Mouse (Mus musculus): ENCODE measurements around the gene Podxl. TPM values are rescaled to one million over a fixed set of nuclear protein-coding genes. Genes with fewer than 3 reads are reported as not detected.
A peak's percentile ranks its signal among the peaks of the same experiment; 100 is the strongest.

Gene Podxl
- polyA plus RNA-seq, 1 experiment = not detected

DNA sequence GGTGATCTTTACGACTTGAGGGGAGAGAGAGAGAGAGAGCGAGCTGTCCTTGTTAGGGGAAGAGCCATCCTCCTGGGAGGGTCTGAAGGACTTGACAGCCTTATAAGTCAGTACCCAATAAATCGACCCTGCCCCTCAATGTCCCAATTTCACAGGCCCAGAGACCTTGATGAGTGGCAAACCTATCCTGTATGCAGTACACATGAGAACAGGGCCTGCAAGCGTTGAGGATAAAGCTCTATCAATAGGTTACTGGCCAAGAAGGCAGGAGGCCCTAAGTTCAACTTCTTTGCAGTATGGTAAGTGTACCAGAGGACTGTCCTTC lies 33.3 kb upstream of the Podxl start:
- Histone ChIP-seq H3K4me3 (ENCODE audit: insufficient read depth, low read depth, low read length) (no peak overlapping the region), H3K4me1 (ENCODE audit: control insufficient read depth, insufficient read depth, low read length) (peaks cover 10% of the 10 kb centered on the region), H3K27ac (ENCODE audit: insufficient read depth, low read depth, low read length) (peak overlapping the region; percentile 76)
- TF ChIP-seq CTCF (IDR thresholded peaks at IDR 0.05; ENCODE audit: insufficient read depth, low read depth, low read length) (no peak), POLR2A (IDR thresholded peaks at IDR 0.05; ENCODE audit: insufficient read depth, low read depth, low read length) (no peak)
- WGBS = 25% methylated on average over 4 of the region's 4 CpGs

DNA sequence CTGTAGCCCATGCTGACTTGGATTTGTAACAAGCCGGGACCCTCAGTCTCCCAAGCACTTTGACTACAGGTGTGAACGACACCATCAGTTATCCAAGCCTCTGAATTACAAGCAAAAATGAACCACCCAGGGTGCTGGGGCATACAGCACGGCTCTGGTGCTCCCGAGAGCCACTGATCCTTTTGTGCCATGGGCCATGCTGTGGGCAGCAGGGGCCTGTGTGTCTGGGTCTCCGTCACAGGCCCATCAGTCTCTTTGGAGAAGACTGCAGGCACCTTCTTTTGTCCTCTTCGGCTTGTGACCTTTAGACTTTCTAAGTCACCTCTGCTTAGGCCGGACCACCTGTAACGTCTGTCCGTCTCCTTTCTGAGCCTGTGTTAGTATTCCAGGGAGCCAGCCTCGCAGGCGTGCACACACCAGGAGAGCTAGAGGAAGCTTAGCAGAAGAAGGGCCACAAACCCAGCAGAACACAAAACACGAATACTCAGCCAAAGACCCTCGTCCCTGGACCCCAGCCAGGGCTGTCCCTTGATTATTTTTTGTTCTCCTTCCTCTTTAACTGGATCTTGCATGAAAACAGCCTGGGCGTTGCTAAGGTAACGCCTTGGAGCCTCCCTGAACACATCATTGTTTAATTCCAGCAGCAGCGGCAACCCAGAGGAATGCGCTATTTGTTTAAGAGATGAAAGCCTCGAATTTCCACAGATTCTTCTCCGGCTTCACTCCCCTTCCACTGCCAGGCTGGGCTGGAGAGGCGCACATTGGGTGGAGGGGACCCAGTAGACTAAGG lies 32.8 kb upstream of the Podxl start:
- H3K27ac ChIP-seq (ENCODE audit: insufficient read depth, low read depth, low read length) = peak overlapping the region; percentile 76
- 26% methylated on average over 20 of the region's 20 CpGs for WGBS
- no peak for TF ChIP-seq CTCF (IDR thresholded peaks at IDR 0.05; ENCODE audit: insufficient read depth, low read depth, low read length)
- no peak for TF ChIP-seq POLR2A (IDR thresholded peaks at IDR 0.05; ENCODE audit: insufficient read depth, low read depth, low read length)
- peaks cover 10% of the 10 kb centered on the region for H3K4me1 ChIP-seq (ENCODE audit: control insufficient read depth, insufficient read depth, low read length)
- no peak overlapping the region for H3K4me3 ChIP-seq (ENCODE audit: insufficient read depth, low read depth, low read length)

DNA sequence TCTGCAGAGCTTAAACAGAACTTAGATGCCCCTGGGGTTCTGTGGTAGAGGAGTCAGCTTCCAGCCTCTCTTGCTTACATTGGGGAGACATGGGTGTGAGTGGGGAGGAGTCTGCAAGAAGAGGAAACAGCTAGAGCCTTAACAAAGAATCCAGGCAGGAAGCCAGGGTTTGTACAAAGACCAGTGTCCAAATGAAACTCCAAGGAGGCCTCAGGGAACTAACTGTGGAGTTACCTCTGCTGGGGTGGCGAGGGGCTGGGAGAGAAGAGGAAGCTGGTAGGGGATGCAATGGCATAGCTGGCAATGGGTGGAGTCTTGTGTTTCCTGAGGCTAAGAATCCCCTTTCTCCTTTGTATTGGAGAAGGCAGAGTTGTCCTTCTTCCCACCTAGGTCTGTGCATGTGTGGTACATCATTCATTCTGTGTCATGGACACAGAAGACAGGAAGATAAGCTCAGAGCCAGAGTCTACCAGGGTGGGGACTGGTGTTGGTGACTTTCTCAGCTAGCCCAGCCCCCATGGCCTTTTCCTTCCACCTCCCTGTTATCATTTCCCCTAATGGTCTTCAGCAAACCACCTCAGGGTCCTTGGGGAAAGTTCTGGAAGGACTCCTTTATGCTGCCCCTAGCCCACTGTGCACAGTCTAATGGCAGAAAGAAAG lies 28.9 kb upstream of the Podxl start:
- Histone ChIP-seq H3K27ac (ENCODE audit: insufficient read depth, low read depth, low read length) (no peak overlapping the region), H3K4me1 (ENCODE audit: control insufficient read depth, insufficient read depth, low read length) (peaks cover 10% of the 10 kb centered on the region), H3K4me3 (ENCODE audit: insufficient read depth, low read depth, low read length) (no peak overlapping the region)
- TF ChIP-seq POLR2A (IDR thresholded peaks at IDR 0.05; ENCODE audit: insufficient read depth, low read depth, low read length) = no peak
- TF ChIP-seq CTCF (IDR thresholded peaks at IDR 0.05; ENCODE audit: insufficient read depth, low read depth, low read length) = no peak
- 78% methylated on average over 1 of the region's 1 CpGs for WGBS

DNA sequence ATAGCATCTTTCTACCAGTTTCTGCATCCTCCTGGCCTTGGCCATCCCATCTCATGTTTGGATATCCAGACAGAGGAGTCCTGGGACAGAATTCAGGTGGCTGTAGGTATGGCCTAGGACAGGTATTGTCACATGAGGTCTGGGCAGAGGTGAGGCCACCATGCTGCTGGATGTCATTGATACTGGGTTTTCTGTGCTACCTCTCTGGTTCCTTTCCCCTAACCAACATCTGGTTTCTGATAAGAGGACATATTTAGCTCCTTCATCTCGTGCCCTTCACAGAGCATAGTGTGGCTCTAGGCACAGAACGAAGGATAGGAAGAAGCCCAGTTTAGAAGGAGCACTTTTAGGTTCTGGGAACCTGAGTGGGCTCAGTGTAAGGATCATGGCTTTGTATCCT lies 28.3 kb upstream of the Podxl start:
- no peak overlapping the region for H3K27ac ChIP-seq (ENCODE audit: insufficient read depth, low read depth, low read length)
- whole genome bisulfite sequencing = 87% methylated on average over 2 of the region's 2 CpGs

DNA sequence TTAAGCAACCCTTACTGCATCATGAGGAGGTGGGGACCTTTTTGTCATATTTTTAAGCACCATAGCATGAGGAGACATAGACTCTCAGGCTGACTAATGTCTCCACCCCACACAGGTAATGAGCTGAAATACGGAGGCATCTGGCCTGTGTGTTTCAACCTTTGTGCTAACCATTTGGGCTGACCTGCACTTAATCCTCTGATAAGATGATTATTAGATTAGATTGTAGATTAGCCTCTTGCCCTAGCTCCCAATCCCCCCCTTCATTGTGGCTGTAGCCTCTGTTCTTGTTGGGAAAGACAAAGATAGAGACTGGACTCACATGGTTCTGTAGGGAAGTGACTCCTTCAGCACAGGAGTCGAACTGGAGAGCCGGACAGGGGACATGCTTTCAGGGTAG lies 27.9 kb upstream of the Podxl start:
- Histone ChIP-seq H3K4me1 (ENCODE audit: control insufficient read depth, insufficient read depth, low read length) (peaks cover 5% of the 10 kb centered on the region), H3K4me3 (ENCODE audit: insufficient read depth, low read depth, low read length) (no peak overlapping the region), H3K27ac (ENCODE audit: insufficient read depth, low read depth, low read length) (no peak overlapping the region)
- no peak for TF ChIP-seq CTCF (IDR thresholded peaks at IDR 0.05; ENCODE audit: insufficient read depth, low read depth, low read length)
- no peak for TF ChIP-seq POLR2A (IDR thresholded peaks at IDR 0.05; ENCODE audit: insufficient read depth, low read depth, low read length)
- 89% methylated on average over 3 of the region's 3 CpGs for WGBS

More for the DNA sequence above, 28.3 kb upstream of the Podxl start:
- H3K4me3 ChIP-seq (ENCODE audit: insufficient read depth, low read depth, low read length) = no peak overlapping the region
- H3K4me1 ChIP-seq (ENCODE audit: control insufficient read depth, insufficient read depth, low read length) = peaks cover 10% of the 10 kb centered on the region
- TF ChIP-seq CTCF (IDR thresholded peaks at IDR 0.05; ENCODE audit: insufficient read depth, low read depth, low read length) (no peak), POLR2A (IDR thresholded peaks at IDR 0.05; ENCODE audit: insufficient read depth, low read depth, low read length) (no peak)

DNA sequence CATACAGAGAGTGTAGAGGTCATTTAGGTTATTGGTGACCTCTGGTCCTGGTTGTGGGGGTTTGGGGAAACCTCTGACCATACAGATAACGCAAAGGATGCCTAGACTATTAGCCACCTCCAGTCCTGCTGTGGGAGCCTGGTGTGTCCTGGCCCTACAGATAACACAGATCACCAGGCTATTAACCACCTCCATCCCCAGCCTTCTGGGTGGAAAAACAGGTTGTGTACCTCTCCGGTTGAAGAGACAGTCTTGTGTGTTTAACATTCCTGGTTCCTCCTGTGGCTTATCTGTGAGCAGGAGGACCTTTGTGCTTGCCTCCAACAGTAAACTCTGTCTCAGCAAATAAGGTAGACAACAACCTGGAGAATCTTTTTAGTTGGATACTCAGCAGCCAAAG lies 27.0 kb upstream of the Podxl start:
- WGBS = 98% methylated on average over 2 of the region's 2 CpGs
- TF ChIP-seq POLR2A (IDR thresholded peaks at IDR 0.05; ENCODE audit: insufficient read depth, low read depth, low read length) (no peak), CTCF (IDR thresholded peaks at IDR 0.05; ENCODE audit: insufficient read depth, low read depth, low read length) (no peak)
- no peaks in the 10 kb centered on the region for H3K4me1 ChIP-seq (ENCODE audit: control insufficient read depth, insufficient read depth, low read length)
- H3K27ac ChIP-seq (ENCODE audit: insufficient read depth, low read depth, low read length) = no peak overlapping the region
- H3K4me3 ChIP-seq (ENCODE audit: insufficient read depth, low read depth, low read length) = no peak overlapping the region

DNA sequence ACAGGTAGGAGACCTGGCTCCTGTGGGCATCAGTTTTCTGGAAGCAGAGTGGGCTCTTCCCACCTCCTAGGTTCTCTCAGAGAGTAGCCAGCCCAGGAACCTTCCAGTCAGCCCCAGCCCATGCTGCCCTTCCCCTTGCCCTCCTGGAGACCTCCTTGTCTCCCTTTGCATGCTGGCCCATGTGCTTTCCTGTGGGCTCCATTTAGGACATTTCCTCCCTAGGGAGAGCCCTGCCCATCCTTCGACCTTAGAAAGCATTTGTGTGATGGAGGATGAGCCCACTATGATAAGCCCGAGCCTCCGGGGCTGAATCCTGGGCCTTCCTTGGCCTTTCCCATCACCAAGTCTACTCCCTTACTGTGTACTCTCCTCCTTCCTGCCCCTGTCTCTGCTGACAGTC lies 25.5 kb upstream of the Podxl start:
- TF ChIP-seq POLR2A (IDR thresholded peaks at IDR 0.05; ENCODE audit: insufficient read depth, low read depth, low read length) (no peak), CTCF (IDR thresholded peaks at IDR 0.05; ENCODE audit: insufficient read depth, low read depth, low read length) (no peak)
- Histone ChIP-seq H3K4me3 (ENCODE audit: insufficient read depth, low read depth, low read length) (no peak overlapping the region), H3K27ac (ENCODE audit: insufficient read depth, low read depth, low read length) (no peak overlapping the region), H3K4me1 (ENCODE audit: control insufficient read depth, insufficient read depth, low read length) (no peaks in the 10 kb centered on the region)
- 90% methylated on average over 3 of the region's 3 CpGs for WGBS

DNA sequence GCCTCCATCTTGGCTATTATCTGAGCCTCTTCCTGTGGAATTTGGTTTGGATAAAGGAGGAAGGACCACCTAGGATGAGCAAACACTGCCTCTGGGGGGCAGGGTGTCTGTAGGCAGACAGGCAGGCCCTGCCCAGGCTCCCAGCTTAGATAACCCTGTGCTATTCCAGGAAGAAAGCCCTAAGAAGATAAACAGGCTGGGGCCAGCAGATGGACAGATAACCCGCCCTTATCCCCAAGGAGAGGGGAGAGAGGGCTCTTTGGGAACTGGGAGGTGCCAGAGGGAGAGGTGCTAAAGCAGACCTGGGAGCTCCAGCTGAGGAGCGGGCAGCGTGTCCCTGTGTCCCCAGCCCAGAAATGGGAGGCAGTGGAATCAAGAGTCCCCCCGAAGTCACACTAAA lies 23.9 kb upstream of the Podxl start:
- no peaks in the 10 kb centered on the region for H3K4me1 ChIP-seq (ENCODE audit: control insufficient read depth, insufficient read depth, low read length)
- no peak overlapping the region for H3K27ac ChIP-seq (ENCODE audit: insufficient read depth, low read depth, low read length)
- TF ChIP-seq CTCF (IDR thresholded peaks at IDR 0.05; ENCODE audit: insufficient read depth, low read depth, low read length) (no peak), POLR2A (IDR thresholded peaks at IDR 0.05; ENCODE audit: insufficient read depth, low read depth, low read length) (no peak)
- H3K4me3 ChIP-seq (ENCODE audit: insufficient read depth, low read depth, low read length) = no peak overlapping the region
- WGBS = 84% methylated on average over 4 of the region's 4 CpGs

DNA sequence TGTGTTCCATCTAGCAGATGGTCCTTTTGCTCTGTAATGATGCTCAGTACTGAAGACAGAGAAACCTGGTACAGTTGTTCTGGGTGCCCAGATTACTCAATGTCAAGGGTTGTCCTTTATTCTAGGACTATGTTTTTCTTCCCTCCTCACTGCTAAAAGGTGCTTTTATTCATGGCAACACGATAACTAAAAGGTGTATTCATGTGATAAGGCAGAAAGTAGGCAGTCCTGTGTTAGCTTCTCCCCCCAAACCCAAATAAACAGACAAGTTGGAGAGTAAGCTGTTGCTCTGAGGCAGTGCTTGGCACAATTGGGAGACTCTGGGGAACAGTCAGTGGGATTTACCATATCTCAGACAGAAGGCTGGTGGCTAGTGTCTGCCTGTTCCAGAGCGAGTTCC lies 22.3 kb upstream of the Podxl start:
- Histone ChIP-seq H3K27ac (ENCODE audit: insufficient read depth, low read depth, low read length) (no peak overlapping the region), H3K4me1 (ENCODE audit: control insufficient read depth, insufficient read depth, low read length) (no peaks in the 10 kb centered on the region), H3K4me3 (ENCODE audit: insufficient read depth, low read depth, low read length) (no peak overlapping the region)
- TF ChIP-seq POLR2A (IDR thresholded peaks at IDR 0.05; ENCODE audit: insufficient read depth, low read depth, low read length) (no peak), CTCF (IDR thresholded peaks at IDR 0.05; ENCODE audit: insufficient read depth, low read depth, low read length) (no peak)
- WGBS = 85% methylated on average over 2 of the region's 2 CpGs
